Mouse (Mus musculus): ENCODE measurements around the gene Ifnlr1.
"Not testable (repeated sequence)": the region's sequence is repeated elsewhere in the genome, so short reads cannot be mapped to it uniquely, and the experiment has no call there.

Ifnlr1 gene

DNA sequence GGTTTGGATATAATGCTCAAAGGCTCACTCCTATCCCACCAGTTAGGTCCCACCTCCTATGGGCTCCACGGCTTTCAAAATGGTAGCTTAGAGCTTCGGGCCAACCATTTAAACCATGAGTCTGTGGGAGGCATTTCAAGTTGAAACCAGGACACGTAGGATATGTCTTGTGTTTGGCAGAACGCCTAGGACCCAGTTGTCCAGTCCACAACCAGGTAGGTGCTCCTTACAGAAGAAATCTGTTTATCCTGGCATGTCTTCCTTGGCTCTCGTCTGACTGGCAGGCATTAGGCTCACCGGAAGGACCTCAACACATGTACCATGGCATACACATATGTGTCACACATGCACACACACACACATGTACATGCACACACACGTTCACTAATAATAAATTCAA, 3.7 kb downstream of the Ifnlr1 start:
- DNase-seq: peak in 1 of 2 experiments; percentile 17

DNA sequence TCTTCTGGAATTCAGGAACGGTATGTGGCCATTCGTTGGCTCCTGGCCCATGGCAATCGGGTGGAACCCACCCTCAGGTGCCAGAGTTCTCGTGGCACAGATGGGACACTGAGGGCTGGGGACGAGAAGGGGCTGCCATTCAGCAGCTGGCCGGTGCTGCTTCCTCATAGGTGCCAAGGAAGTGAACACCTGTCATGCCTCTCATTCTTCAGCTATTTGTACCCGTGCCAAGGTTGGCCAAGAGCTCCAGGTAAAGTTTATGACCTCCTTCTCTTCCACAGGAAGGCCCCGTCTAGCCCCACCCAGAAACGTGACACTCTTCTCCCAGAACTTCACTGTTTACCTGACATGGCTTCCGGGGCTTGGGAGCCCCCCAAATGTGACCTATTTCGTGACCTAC, 4.2 kb downstream of the Ifnlr1 start:
- DNase-seq: peak in 1 of 2 experiments; percentile 18

DNA sequence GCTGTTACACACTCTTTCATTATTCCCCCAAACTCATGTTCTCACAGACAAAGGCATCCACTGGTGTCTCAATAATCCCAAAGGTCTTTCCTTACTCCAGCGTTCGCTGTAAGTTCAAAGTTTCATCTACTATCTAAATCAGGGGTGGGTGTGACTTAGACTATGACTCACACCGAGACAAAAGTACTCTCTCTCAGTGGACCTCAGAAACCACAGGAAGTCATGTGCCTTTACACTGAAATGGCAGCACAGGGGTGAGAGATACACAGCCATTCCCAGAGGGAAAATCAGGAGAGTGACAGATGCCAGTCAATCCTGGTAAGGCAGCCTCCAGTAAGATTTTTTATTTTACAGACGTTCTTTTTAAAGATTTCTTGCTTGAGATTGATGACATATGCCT, 6.8 kb downstream of the Ifnlr1 start:
- no peak for DNase-seq

DNA sequence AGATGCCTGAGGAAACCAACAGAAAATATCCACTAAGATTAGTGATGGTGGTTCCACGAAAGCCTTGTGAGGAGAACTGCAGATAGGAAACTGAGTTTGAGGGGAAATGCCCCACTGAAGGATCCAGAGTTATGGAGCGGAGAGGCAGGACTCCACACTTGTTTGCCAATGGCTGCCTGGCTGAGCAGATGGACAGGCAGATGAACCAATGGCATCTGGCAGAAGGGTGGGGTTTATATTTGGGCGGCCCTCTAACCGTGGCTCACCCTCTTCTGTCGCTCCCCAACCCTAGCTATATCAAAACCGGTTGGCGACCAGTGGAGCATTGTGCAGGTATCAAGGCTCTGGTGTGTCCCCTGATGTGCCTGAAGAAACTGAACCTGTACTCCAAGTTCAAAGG, 12.4 kb downstream of the Ifnlr1 start:
- no peak for DNase-seq

DNA sequence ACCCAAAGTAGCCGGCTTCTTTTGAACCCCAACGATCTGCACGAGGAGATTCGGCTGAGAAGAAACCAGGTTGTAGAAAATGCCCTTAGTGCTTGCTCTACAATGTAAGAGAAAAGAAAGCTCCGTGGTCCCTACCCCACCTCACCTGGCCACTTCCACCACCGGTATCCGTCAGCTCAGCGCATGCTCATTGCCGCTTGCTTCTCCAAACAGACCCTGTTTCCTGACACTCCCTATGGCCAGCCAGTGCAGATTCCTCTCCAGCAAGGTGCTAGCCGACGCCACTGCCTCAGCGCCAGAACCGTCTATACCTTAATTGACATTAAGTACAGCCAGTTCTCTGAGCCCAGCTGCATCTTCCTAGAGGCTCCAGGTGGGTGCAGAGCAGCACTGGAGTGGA, 17.4 kb downstream of the Ifnlr1 start:
- no peak for DNase-seq

DNA sequence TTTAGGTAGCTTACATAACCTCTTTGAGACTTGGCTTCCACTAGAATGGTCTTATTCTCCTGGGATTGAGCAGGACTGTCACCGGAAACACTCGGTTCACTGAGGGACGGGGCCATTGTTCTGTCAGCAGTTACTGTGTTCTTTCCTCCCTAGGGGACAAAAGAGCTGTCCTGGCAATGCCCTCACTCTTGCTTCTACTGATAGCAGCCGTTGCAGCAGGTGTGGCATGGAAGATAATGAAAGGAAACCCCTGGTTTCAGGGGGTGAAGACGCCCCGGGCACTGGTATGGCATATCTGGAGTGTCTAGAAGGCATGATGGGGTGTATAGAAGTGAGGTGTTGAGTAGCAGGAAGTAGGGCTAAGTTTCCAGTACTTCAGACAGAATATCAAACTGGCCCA, 17.9 kb downstream of the Ifnlr1 start:
- no peak for DNase-seq

DNA sequence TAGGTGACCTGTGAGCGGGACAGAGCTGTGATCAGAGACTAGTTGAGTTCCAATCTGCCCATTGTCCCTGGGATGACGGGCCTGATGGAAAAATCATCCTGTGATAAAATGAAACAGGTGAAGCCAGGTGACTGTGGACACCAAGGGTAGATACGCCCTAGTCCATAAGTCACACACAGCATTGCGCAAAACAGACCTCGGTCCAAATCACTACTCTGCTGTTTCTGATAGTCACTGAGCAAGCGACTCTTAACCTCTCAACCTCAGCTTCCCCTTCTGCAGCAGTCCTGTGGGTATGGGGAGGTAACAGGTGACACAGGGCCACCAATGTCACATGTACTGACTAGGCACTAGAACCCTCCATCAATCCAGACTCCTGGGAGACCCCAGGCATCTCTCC, 20.0 kb downstream of the Ifnlr1 start:
- DNase-seq: no peak

DNA sequence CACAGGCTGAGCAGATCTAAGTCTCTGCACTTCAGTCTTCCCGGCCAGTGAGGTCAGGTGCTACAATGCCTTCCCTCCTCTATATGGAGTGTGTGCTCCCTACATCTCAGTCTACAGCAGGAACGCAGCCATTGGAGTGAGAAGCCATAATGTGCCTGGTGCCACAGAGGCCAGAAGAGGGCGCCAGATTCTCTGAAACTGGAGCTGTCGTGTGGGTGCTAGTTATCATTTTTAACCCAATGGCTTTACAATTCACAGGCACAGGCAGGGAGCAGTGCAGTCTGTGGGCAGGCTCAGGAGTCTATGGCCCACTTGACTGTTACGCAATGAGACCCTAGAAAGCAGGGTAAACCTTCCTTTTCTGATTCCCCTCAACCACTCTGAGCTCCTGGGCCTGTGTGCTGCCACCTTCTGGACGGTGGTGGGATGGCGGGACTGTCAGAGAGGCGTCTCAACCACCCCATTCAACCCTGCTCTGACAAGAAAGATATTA, 23.0 kb downstream of the Ifnlr1 start:
- peak; percentile 91 to 93 for DNase-seq

DNA sequence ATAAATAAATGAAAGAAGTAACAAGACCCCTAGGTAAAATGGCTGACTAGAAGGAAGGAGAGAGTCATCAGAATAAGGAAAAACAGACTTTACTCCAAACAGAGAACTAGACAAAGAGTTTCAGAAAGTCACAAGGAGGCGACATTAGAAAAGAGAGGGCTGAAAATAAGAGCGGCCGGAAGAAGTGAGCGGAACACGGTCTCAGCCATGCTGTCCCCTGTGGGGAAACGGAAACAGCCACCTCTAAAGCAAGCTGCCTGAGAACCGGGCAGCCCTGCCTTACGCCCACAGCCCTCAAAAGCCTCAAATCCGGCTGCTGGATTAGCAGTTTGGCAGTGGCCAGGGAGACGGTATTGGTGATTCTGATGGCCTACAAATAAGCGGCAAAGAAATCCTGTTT, 23.5 kb downstream of the Ifnlr1 start:
- DNase-seq: no peak

DNA sequence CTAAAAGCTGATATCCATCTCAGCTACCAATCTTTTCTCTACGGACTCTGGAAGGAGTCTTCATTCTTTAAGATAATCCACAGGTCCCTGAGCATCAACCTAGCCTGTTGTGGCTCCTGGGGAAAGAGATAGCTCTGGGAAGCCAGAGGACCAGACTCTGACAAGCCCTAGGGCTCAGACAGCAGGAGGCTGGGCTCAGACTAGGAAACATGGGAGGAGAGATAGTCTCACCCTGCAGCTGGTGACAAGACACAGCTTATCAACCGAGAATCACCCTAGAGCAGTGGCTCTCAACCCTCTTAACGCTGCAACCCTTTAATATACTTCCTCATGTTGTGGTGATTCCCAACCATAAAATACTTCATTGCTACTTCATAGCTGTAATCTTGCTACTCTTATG, 24.3 kb downstream of the Ifnlr1 start:
- no peak for DNase-seq

DNA sequence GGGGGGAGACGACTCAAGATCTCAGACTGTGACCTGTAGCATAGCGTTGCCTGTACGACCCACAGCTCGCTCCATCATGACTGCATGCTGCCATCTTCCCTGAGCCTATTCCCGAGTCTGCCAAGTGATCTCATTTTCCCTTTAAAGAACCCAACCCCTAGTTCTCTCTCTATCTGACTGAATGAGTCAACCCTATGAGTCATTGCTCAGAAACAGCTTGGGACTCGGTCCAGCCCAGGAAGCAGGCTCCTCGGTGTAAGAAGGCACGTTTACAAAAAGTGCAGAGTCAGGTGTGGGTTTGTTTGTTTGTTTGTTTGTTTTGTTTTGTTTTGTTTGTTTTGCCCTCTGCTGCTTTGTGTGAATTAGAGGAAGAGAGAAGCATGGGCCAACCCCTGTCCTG, 28.7 kb downstream of the Ifnlr1 start:
- DNase-seq: no peak

DNA sequence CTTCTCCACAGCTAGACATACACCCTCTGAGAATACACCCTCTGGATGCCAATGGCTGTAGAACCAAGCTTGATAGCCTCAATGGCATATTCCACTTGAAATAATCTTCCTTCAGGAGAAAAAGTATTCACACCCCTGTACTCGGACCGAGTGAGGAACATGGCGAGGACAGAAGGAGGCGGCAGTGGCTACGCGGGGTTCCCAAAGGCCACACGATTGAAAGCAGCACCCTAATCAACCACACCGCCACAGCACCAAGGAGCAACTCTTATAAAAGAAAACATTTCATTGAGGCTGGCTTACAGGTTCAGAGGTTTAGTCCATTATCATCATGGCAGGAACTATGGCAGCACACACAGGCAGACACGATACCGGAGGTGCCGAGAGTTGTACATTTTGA, 30.4 kb downstream of the Ifnlr1 start:
- DNase-seq: not testable (repeated sequence)

GRCm38 (mm10) chr4:135722540-135723290, 36.6 kb downstream of the Ifnlr1 start:
- peak in 1 of 2 experiments; percentile 37 for DNase-seq

DNA sequence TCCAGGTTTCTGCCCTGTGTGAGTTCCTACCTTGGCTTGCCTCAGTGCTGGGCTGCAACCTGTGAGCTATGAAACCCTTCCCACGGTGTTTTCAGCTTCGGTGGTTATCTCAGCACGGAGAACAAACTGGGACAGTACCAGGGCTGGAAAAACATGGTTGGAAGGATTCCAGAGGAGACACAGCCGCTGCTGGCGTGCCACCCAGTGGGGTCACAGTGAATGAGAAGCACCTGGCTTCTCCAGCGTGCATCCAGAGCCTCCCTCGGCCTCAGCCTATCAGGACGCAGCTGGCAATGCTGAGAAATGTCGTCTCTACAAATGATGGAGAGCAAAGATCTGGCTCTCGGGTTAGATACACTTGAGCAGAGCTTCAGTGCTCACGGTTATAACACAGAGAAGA, 40.3 kb downstream of the Ifnlr1 start:
- peak; percentile 57 to 68 for DNase-seq

DNA sequence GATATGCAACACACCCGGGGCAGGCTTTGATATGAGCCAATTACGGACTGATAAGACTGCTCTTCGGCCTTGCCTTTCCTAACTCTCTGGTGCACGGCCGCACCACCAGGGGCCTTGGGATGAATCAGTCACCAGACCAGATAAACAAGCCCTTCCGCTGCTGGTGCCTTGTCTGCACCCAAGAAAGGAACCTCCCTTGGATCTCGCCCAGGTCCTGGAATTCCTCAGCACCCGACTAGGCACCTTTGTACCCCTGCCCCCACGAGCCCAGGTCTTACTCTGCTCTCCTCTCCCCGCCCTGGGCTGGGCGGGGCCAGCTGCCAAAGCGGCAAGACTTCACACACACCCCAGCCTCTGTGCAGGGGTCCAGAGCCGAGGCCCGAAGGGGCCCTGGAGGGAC, 41.7 kb downstream of the Ifnlr1 start, which contains the start of gene Il22ra1:
Il22ra1 (plus strand) TSS at position 356 of the 400 bp plus-strand sequence.
- DNase-seq: no peak

DNA sequence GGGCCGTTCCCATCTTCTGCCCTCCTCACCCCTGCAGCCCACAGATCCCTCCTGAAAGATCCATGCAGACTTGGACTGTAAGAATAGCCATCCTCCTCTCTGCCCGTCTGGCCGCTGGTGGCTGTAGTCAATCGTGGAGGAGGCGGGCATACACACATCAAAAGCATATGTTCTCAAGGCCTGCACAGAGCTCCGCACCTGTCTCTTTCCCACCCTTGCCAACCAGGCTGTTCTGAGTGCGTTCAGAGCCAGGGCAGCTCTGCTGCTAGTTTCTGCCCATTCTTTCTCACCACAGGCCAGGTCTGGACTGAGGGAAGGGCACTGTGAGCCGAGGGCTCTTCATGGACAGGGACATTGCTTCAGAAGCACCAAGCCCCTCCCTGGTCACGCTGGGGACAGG, 44.1 kb downstream of the Ifnlr1 start:
- peak; percentile 81 to 84 for DNase-seq

DNA sequence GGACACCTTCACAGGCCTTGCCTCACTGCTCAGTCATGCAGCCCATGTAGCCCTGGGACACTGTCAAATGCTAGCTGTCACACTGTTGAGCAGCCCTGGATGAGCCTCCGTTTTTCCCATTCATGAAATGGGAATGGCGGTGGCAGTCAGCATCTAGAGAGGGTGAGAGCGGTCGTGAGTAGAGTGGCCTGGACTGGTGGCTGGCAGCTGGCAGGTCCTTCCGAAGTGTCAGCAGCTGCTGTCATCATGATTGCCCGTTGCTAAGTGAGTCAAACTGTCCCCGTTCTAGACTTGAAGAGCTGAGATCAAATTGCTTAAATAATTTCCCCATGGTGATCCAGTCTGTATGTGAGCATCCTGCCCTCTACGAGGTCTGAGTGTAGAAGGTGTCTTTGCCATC, 44.9 kb downstream of the Ifnlr1 start:
- peak in 1 of 2 experiments; percentile 26 for DNase-seq

GRCm38 (mm10) chr4:135733901-135734300, 47.8 kb downstream of the Ifnlr1 start:
- no peak for DNase-seq

DNA sequence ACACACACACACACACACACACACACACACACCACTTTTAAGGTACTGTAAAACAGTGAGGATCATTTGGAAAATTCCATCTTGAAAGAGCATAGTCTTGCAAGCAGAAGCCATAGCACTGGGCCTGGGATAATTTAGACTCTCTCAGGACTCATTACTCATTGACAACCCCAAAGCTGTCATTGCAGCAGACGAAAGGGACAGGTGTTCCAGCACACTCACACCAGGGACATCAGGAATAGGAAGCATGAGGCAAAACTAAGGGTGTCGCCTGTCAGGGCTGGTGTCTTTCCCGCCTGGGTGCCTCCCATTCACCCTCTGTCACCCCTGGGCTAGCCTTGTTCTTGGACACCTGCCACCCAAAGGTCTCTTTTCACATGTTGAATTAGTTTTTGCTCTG, 50.8 kb downstream of the Ifnlr1 start:
- no peak for DNase-seq

GRCm38 (mm10) chr4:135738237-135738636, 52.1 kb downstream of the Ifnlr1 start:
- no peak for DNase-seq

GRCm38 (mm10) chr4:135739148-135739547, 53.1 kb downstream of the Ifnlr1 start:
- no peak for DNase-seq

- DNase-seq: no peak
Observed at GRCm38 (mm10) chr4:135739672-135740071, 53.6 kb downstream of the Ifnlr1 start.

DNA sequence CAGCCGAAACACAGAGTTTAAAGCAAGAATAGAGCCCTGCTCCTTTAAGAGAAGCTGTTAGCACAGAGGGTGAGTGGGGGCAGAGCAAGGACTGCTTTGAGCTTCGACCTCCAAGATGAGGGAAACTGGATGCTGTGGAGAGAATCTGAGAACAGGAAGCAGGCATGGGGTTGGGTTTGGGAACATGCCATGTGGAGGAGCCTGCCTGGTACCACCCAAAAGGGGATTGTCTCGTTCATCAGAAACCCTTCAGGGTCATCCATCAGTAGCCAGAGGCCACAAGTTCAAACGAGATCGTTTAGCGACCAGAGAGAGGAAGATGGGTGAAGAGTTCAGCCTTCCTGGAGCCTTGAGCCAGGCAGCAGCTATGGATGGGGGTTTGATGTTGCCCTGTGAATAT, 57.4 kb downstream of the Ifnlr1 start:
- no peak for DNase-seq

DNA sequence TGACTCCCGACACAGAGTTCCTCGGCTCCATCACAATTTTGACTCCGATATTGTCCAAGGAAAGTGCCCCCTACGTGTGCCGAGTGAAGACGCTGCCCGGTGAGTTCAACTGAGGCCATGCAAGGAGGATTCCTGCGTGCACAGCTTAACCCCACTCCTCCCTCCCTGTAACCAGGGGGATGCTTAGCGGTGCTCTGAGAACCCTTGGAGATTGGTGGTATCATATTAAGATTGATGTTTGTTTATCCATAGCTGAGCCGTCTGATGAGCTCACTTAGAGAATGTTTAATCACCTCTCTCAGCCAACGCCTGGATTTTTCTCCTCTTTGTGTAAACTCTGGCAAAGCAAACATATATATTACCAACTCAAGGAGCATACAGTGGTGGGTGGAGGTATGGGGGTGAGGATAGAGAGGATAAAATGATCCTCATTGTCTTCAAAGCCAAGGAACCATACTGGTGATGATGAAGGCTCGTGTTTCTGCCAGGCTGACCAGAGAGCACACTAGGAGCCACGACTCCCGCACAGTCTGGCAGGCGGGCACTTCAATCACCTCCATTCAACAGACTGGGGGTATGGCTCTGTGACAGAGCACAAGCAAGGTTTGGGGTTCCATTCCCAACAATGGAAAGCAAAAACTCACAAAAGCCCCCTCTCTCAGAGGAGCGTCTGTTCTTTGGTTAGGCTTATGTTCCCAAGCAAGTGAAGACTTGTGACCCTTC, 58.8 kb downstream of the Ifnlr1 start:
- no peak for DNase-seq
